Mouse (Mus musculus): Measurements from ENCODE around the gene Fthl17f. TPM values are rescaled to one million over a fixed set of nuclear protein-coding genes. Genes with fewer than 3 reads are reported as not detected.
"Not testable (repeated sequence)": the region's sequence is repeated elsewhere in the genome, so short reads cannot be mapped to it uniquely, and the experiment has no call there.

Gene Fthl17f
- not detected for total RNA-seq (2021)
- long read RNA-seq, experiment 1 = 0 reads
- long read RNA-seq, experiment 2 = 0 reads

GRCm38 (mm10) chrX:9062715-9063114 is at the start of gene Fthl17f:
Fthl17f (plus strand) TSS chrX:9063015.
- DNase-seq (ENCODE audit: low spot score in 2 of 2) = not testable (repeated sequence)

- DNase-seq (ENCODE audit: low spot score in 2 of 2) = no peak
Observed at GRCm38 (mm10) chrX:9016079-9016478, 46.7 kb upstream of the Fthl17f start.

GRCm38 (mm10) chrX:9019481-9019880 is 43.3 kb upstream of the Fthl17f start:
- DNase-seq (ENCODE audit: low spot score in 2 of 2) = no peak

GRCm38 (mm10) chrX:9033193-9033592 is 29.6 kb upstream of the Fthl17f start, which contains the start of gene Fthl17e:
Fthl17e (plus strand) TSS chrX:9033493.
- not testable (repeated sequence) for DNase-seq (ENCODE audit: low spot score in 2 of 2)

- not testable (repeated sequence) for DNase-seq (ENCODE audit: low spot score in 2 of 2)
Observed at GRCm38 (mm10) chrX:9041611-9042010, 21.2 kb upstream of the Fthl17f start.

GRCm38 (mm10) chrX:9060952-9061351 is 1.9 kb upstream of the Fthl17f start:
- DNase-seq (ENCODE audit: low spot score in 2 of 2) = peak; percentile 55 to 67

GRCm38 (mm10) chrX:9062101-9062500 is 714 bp upstream of the Fthl17f start:
- no peak for DNase-seq (ENCODE audit: low spot score in 2 of 2)

GRCm38 (mm10) chrX:9077699-9078098 is 14.9 kb downstream of the Fthl17f start:
- peak; percentile 8 to 74 for DNase-seq (ENCODE audit: low spot score in 2 of 2)

GRCm38 (mm10) chrX:9095066-9095465 is 32.3 kb downstream of the Fthl17f start:
- DNase-seq (ENCODE audit: low spot score in 2 of 2) = not testable (repeated sequence)

- no peak for DNase-seq (ENCODE audit: low spot score in 2 of 2)
Observed at GRCm38 (mm10) chrX:9104262-9104661, 41.4 kb downstream of the Fthl17f start, which contains the start of gene 4930402K13Rik. 4930402K13Rik (plus strand) TSS chrX:9104562.

- DNase-seq (ENCODE audit: low spot score in 2 of 2) = no peak
Observed at GRCm38 (mm10) chrX:9110381-9110780, 47.6 kb downstream of the Fthl17f start.

Other genes starting within 250 kb of the Fthl17f start
- gene Gm6592, start 219.0 kb upstream of the Fthl17f start, total RNA-seq (2021) = not detected
- gene Gm5751, start 188.8 kb upstream of the Fthl17f start, total RNA-seq (2021) = not detected
- gene B630019K06Rik, start 170.6 kb upstream of the Fthl17f start, total RNA-seq (2021) = 10 to 100 TPM; 11.5 to 12.6 TPM
- not detected for gene Fthl17b, start 100.0 kb upstream of the Fthl17f start, total RNA-seq (2021)
- gene Fthl17c, start 86.5 kb upstream of the Fthl17f start, total RNA-seq (2021) = not detected
- not detected for gene Fthl17d, start 76.3 kb upstream of the Fthl17f start, total RNA-seq (2021)
- gene Fthl17e, start 29.5 kb upstream of the Fthl17f start, total RNA-seq (2021) = not detected
- gene 4930402K13Rik, start 41.5 kb downstream of the Fthl17f start, total RNA-seq (2021) = not detected
- 1 to 10 TPM; 3.9 to 5.6 TPM for gene Lancl3, start 136.9 kb downstream of the Fthl17f start, total RNA-seq (2021)
- gene Gm14862, start 193.9 kb downstream of the Fthl17f start, total RNA-seq (2021) = not detected
- gene Xk, start 209.7 kb downstream of the Fthl17f start, total RNA-seq (2021) = 1 to 10 TPM; 2.1 TPM
- gene H2al1m, start 220.7 kb downstream of the Fthl17f start, total RNA-seq (2021) = not detected

All from adrenal gland, adult 18-20 months (tissue).